Mouse (Mus musculus): ENCODE measurements at regions not wholly inside any gene's neighbourhood (a gene's known extent, or its start where the extent isn't known, plus 50 kb on each side); places are given as distances from the start of the nearest gene placed in this dataset.
A peak's percentile ranks its signal among the peaks of the same experiment; 100 is the strongest.
"Not testable (repeated sequence)": the region's sequence is repeated elsewhere in the genome, so short reads cannot be mapped to it uniquely, and the experiment has no call there.

GRCm38 (mm10) chr17:7537618-7538266 lies 152.5 kb upstream of the Unc93a2 start:
- no peak for DNase-seq (ENCODE audit: low spot score)

GRCm38 (mm10) chr17:7537210-7537609 lies 151.9 kb upstream of the Unc93a2 start:
- no peak for DNase-seq (ENCODE audit: low spot score)

- DNase-seq (ENCODE audit: low spot score), result no peak
Observed at GRCm38 (mm10) chr17:7534386-7535059, 149.3 kb upstream of the Unc93a2 start.

- DNase-seq (ENCODE audit: low spot score), result no peak
Observed at GRCm38 (mm10) chr17:7533552-7533951, 148.3 kb upstream of the Unc93a2 start.

GRCm38 (mm10) chr17:7532618-7533017 lies 147.4 kb upstream of the Unc93a2 start:
- no peak for DNase-seq (ENCODE audit: low spot score)

GRCm38 (mm10) chr17:7529304-7529703 lies 144.0 kb upstream of the Unc93a2 start:
- no peak for DNase-seq (ENCODE audit: low spot score)

- DNase-seq (ENCODE audit: low spot score), result peak; percentile 32
Observed at GRCm38 (mm10) chr17:7527681-7528080, 142.4 kb upstream of the Unc93a2 start.

- DNase-seq (ENCODE audit: low spot score), result not testable (repeated sequence)
Observed at GRCm38 (mm10) chr17:7524497-7524896, 139.2 kb upstream of the Unc93a2 start.

GRCm38 (mm10) chr17:7521127-7521526 lies 135.9 kb upstream of the Unc93a2 start:
- no peak for DNase-seq (ENCODE audit: low spot score)
